Mouse (Mus musculus) R1 (cell line): Measurements from ENCODE around the gene Lcn2.

ENCODE experiments used
- DNase-seq: peaks from one replicate; pipeline ENCODE4 v3.0.0-alpha.2; 2018; ENCODE audit warnings: low read depth, low spot score

The Lcn2 gene

GRCm38 (mm10) chr2:32413936-32414335 lies 25.9 kb upstream of the Lcn2 start:
- DNase-seq: no peak

DNA sequence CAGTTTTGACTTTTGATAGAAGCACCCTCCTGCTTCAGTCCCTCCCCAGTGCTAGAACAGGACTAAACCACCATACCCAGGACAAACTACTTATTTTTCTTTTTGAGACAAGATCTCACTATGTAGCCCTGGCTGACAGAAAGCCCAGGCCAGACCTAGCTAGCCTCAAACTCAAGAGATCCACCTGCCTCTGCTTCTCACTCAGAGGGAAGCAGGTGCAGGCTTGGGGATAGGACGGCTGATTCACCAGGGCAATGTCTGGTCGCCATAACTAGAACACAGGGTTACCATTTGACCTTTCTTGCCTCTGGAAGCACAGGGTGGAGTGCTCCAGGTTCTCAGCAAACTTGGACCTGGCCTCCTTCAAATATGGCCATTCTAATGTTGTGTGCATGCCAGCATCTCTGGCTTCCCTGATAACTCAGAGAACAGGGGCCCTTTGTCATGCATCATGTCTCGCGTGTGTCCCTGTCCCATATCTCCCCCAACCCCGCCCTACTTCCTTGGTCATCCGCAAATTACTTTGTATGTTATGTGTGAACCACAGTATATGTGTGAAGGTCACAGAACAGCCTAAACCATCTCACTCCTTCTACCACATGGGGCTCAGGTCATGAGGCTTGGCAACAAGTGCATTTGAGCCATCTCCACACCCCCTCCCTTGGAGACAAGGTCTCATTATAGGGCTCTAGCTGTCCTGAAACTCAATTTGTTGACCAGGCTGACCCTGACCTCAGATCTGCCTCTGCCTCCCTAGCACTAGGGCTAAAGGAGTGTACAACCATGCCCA lies 24.9 kb upstream of the Lcn2 start:
- no peak for DNase-seq

- no peak for DNase-seq
Measured at GRCm38 (mm10) chr2:32411407-32411806, 23.4 kb upstream of the Lcn2 start.

DNA sequence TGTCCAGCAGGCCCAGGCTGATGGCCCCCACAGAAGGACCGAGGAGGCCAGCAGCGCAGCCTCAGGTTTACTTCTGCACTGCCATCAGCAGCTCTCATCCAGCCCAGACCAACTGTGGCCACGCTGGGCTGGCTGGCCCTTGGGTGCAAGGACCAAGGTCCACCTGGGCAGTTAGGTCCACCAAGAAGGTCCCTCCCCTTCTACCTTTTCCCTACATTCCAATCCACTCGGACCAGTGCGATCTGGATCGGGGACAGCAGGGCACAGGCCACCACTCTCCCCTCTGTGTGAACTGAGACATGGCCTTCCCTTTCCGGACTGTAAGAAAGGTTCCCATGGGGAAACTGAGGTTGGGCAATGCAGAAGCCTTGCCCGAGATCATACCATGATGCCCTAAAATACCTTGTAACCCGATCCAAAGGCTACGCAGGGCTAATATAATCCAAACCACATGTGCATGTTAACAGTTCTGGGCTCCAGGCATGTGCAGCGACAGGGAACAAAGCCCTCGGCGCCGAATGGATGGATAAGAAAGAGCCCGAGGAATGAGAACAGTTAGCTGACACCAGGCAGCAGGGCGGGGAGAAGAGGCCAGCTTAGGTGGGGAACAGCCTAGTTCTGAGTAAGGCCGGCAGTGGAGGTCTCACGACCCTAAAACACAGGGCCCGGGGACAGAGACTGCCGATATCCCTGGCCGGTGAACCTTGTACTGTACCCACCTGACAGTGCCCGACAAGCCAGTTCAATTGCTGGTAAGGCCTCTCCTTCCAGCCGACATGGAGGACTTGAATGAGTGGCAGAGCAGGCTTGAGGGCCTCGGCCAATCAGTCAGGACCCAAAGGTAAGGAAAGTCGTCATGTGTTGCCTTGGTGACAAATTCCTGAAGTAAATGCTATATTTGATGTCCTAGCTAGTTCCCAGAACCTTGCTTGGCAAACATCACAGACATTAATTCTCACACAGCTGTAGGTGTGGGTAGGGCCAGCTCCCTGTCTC lies 20.7 kb upstream of the Lcn2 start:
- DNase-seq: no peak

GRCm38 (mm10) chr2:32407144-32407824 lies 19.2 kb upstream of the Lcn2 start:
- no peak for DNase-seq

GRCm38 (mm10) chr2:32404663-32405062 lies 16.6 kb upstream of the Lcn2 start:
- DNase-seq: peak; percentile 97

GRCm38 (mm10) chr2:32396695-32397094 lies 8.6 kb upstream of the Lcn2 start:
- no peak for DNase-seq

GRCm38 (mm10) chr2:32395946-32396621 lies 8.0 kb upstream of the Lcn2 start:
- peak; percentile 98 for DNase-seq

- DNase-seq: peak; percentile 94
Measured at GRCm38 (mm10) chr2:32395484-32395945, 7.5 kb upstream of the Lcn2 start, which contains the start of gene Ptges2. Ptges2 (plus strand) TSS chr2:32395896.

GRCm38 (mm10) chr2:32394973-32395372 lies 6.9 kb upstream of the Lcn2 start:
- peak; percentile 56 for DNase-seq

DNA sequence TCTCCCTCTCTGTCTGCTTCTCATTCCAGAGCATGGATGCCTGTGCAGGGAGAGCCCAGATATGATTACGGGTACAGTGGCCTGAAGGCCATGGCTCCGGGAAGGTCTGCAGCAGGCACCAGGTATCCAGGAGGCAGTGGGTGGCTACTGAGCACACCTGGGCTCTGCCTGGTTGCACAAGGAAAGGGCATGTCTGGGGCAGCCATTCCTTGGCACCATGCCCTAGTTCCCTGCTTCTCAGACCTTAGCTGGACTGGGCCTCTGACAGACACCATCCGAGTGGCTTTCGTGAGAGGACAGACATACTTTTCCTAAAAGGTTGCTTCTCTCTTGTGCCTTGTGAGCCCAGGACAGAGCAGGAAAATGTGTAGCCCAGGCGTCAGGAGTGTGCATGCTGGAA lies 4.0 kb upstream of the Lcn2 start:
- no peak for DNase-seq

DNA sequence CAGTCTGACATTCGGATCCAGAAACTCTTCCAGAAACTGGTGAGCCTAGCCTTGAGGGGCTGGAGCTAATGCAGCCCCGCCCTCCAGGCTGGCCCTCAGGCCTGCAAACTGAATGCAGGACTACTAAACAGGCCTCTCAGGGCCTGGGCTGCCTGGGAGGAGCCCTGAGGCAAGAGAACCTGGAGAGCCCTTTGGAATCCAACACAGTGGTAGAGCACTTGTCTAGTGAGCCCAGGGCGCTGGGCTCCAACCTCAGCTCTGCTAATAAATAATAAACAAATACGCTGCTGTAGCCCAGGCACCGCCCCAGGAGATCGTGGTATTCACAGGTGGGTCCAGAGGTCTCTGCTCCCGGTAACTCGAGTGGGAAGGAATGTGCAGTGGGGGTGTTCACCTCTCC lies 2.8 kb upstream of the Lcn2 start:
- peak; percentile 41 for DNase-seq

GRCm38 (mm10) chr2:32389157-32389556 lies 1.1 kb upstream of the Lcn2 start:
- DNase-seq: no peak

GRCm38 (mm10) chr2:32382689-32383088 lies 5.4 kb downstream of the Lcn2 start:
- DNase-seq: no peak

GRCm38 (mm10) chr2:32381775-32382223 lies 6.3 kb downstream of the Lcn2 start, which contains the start of gene 1110008P14Rik:
1110008P14Rik (minus strand) TSS chr2:32381938.
- DNase-seq: peak; percentile 92

GRCm38 (mm10) chr2:32381141-32381774 lies 6.8 kb downstream of the Lcn2 start:
- DNase-seq: peak; percentile 71

DNA sequence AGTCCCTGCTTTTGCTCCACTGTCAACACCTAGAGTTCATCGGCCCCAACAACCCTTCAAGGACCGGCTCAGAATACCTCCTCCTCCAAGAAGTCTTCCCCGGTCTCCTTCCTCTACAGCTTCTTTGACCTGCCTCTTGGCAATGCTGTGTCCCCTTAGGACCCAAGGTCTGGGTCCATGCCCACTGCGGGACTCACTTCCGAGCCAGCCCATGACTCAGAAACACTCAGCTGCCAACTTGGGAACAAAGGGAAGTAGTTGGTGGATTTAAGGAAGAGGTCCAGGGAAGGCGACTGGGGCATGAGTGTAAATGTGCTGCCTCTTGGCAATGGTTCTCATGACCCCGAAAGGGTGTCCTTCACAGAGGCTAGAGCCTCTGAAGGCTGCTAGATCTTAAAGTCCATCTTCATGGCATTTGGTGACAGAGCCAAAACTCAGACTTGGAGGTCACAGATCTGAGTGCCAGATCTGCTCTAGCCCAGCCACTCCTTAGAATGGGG lies 8.0 kb downstream of the Lcn2 start:
- no peak for DNase-seq

DNA sequence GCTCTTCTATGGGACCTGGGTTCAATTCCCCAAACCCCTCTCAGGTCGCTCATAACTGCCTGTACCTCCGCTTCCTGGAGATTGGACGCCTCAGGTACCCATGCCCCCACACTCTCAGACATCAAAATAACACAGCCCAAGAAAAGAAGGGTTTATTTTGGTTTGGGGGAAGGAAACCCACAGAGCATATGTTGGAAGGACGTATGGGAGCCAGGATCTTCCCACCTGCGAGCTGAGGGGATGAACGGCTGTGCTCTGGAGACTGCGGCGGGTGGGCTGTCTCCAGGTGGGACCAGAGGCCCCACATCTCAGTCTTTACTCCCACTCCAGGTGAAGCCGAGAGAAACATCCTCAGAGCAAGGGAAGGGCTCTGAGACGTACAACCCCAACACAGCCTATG lies 11.1 kb downstream of the Lcn2 start:
- DNase-seq: no peak

DNA sequence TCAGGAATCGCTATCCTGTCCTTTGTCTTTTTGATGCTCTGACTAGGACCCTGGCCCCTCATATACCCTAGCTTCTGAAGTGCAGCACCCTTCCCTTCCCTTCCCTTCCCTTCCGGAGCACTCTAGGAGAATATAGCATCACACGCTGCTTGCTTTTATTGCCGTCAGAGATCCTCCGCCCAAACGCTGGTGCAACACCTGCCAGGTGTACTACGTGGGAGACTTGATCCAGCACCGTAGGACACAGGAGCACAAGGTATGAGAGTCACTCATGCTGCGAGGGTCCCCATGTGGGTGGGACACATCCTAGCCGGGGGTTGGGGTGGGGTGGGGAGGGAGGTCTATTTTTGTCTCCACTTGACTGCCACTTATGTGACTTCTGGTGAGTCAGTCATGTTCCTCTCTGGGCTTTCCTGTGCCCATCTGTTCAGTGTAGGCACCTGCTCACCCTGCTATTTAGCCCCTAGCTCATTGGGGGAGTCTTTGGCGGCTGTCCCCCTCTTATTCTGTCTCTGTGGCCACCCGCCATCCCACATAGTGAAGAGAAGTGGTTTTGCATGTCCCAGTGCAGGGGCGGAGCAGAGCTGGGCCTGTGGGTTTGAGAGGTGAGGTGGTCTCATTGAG lies 12.6 kb downstream of the Lcn2 start:
- DNase-seq: no peak

GRCm38 (mm10) chr2:32374191-32374590 lies 13.9 kb downstream of the Lcn2 start:
- DNase-seq: no peak
